Mouse (Mus musculus): Measurements from ENCODE around the gene Trarg1. TPM values are rescaled to one million over a fixed set of nuclear protein-coding genes. Genes with fewer than 3 reads are reported as not detected.
A peak's percentile ranks its signal among the peaks of the same experiment; 100 is the strongest.

Trarg1 gene
- polyA plus RNA-seq, 1 experiment from 2014 or later = 0.08 TPM

DNA sequence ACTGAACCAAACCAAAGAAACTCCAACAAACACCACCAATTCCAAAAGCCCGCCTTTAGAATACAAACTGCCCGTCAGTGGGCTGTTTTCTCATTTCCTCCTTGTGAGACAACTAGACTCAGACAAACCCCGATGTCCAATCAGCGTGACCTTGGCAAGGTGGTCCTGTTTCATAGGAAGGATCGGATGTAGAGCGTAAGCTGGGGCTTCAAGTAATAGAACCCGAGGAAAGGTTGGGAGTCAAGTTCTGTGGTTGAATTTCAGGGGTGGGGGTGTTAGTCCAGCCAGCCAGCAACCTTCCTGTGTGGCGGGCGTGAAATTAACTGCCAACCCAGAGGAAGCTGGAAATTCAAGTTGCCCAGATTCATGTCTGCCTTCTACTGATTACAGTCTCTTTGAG is 34.6 kb upstream of the Trarg1 start:
- TF ChIP-seq EP300 (IDR thresholded peaks at IDR 0.05; ENCODE audit: low read depth) (no peak), CTCF (IDR thresholded peaks at IDR 0.05; ENCODE audit: low read depth) (no peak)
- H3K9me3 ChIP-seq (ENCODE audit: low read length) = no peaks in the 10 kb centered on the region
- H3K27ac ChIP-seq (ENCODE audit: low read depth) = no peak overlapping the region
- no peaks in the 10 kb centered on the region for H3K4me1 ChIP-seq (ENCODE audit: insufficient read depth)
- no peak overlapping the region for H3K4me2 ChIP-seq (ENCODE audit: low read depth, low read length)
- H3K4me3 ChIP-seq (ENCODE audit: low read depth, low read length) = no peak overlapping the region
- WGBS (ENCODE audit: insufficient replicate concordance) = 29% methylated on average over 9 of the region's 9 CpGs
- peaks cover 23% of the 10 kb centered on the region for H3K27me3 ChIP-seq (ENCODE audit: insufficient read depth, low read length)
- ATAC-seq = no peak
- no peak overlapping the region for H3K9ac ChIP-seq (replicated peaks)
- DNase-seq = no peak
- no peaks in the 10 kb centered on the region for H3K36me3 ChIP-seq (replicated peaks; ENCODE audit: insufficient read depth, low read length)

DNA sequence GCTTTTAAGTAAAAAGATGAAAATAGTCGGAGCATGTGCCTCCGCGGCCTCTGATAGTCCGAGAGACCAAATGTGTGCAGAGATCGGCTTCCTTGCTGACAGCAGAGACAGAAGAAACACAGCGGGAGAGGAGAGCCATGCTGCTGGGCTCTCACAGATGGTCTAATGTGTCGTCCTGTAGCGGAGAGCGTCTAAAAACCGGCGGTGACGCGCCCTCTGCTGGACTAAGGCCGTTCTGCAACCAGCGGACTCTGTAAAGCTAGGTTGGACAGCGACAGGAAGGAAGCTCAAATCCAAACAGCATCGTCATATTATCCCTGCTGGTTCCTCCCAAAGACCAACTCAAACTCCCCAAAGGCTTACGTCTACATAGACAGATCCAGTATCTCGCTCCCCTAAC is 33.7 kb upstream of the Trarg1 start:
- peak; percentile 87 for DNase-seq
- Histone ChIP-seq H3K9me3 (ENCODE audit: low read length) (no peaks in the 10 kb centered on the region), H3K27me3 (ENCODE audit: insufficient read depth, low read length) (peaks cover 23% of the 10 kb centered on the region), H3K4me1 (ENCODE audit: insufficient read depth) (no peaks in the 10 kb centered on the region), H3K4me2 (ENCODE audit: low read depth, low read length) (peak overlapping the region; percentile 48), H3K4me3 (ENCODE audit: low read depth, low read length) (0 out of 2 replicates have a peak overlapping the region, but pooled peaks have one; percentile 5), H3K27ac (ENCODE audit: low read depth) (no peak overlapping the region), H3K9ac (replicated peaks) (no peak overlapping the region), H3K36me3 (replicated peaks; ENCODE audit: insufficient read depth, low read length) (no peaks in the 10 kb centered on the region)
- TF ChIP-seq CTCF (IDR thresholded peaks at IDR 0.05; ENCODE audit: low read depth) = peak; percentile 96
- no peak for TF ChIP-seq EP300 (IDR thresholded peaks at IDR 0.05; ENCODE audit: low read depth)
- no peak for ATAC-seq
- under 1% methylated on average over 19 of the region's 19 CpGs for WGBS (ENCODE audit: insufficient replicate concordance)

DNA sequence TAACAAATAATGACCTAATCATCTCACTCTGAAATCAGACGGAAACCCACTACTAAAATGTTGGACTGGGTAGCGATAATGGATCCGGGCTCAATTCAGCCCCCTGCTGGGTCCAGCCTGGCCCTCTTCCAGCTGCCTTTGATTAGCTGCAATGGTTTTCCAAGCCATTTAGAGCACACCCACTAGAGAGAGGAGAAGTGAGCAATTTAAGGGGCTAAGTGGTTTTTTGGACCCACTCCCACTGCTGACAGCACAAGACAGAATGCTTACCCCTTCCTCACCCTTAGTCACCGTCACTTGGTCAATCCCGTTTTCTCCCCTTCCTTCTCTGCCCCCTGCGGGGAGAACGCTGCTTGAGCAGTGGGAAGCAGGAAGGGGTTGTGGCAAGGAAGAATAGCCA is 32.5 kb upstream of the Trarg1 start:
- Histone ChIP-seq H3K4me1 (ENCODE audit: insufficient read depth) (no peaks in the 10 kb centered on the region), H3K9ac (replicated peaks) (no peak overlapping the region), H3K4me3 (ENCODE audit: low read depth, low read length) (no peak overlapping the region), H3K36me3 (replicated peaks; ENCODE audit: insufficient read depth, low read length) (no peaks in the 10 kb centered on the region), H3K27me3 (ENCODE audit: insufficient read depth, low read length) (peaks cover 23% of the 10 kb centered on the region), H3K9me3 (ENCODE audit: low read length) (no peaks in the 10 kb centered on the region), H3K27ac (ENCODE audit: low read depth) (no peak overlapping the region), H3K4me2 (ENCODE audit: low read depth, low read length) (no peak overlapping the region)
- no peak for TF ChIP-seq EP300 (IDR thresholded peaks at IDR 0.05; ENCODE audit: low read depth)
- TF ChIP-seq CTCF (IDR thresholded peaks at IDR 0.05; ENCODE audit: low read depth) = no peak
- no peak for ATAC-seq
- WGBS (ENCODE audit: insufficient replicate concordance) = 17% methylated on average over 7 of the region's 7 CpGs
- DNase-seq = no peak

DNA sequence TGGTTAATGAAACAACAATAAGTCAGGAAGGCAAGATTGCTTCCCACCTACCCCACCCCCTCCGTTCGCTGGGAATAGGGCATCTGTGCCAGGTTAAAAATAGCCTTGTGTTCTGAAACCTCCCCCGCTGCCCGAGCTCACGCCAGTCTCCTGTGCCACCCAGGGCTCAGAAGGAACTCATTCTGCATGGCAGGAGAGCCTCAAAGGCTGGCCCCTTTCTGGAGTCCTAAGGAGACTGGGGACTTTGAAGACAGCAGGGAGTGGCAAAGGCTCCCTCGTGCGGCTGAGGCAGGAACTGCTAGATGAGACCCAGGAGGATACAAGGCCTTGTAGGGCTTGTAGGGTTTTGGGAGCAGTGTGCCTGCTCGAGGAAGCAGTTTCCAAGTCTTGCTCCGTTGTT is 32.1 kb upstream of the Trarg1 start:
- DNase-seq (peak; percentile 81), ATAC-seq (no peak)
- no peaks in the 10 kb centered on the region for H3K9me3 ChIP-seq (ENCODE audit: low read length)
- TF ChIP-seq CTCF (IDR thresholded peaks at IDR 0.05; ENCODE audit: low read depth) (peak; percentile 84), EP300 (IDR thresholded peaks at IDR 0.05; ENCODE audit: low read depth) (no peak)
- peaks cover 23% of the 10 kb centered on the region for H3K27me3 ChIP-seq (ENCODE audit: insufficient read depth, low read length)
- H3K4me1 ChIP-seq (ENCODE audit: insufficient read depth) = no peaks in the 10 kb centered on the region
- WGBS (ENCODE audit: insufficient replicate concordance) = 3% methylated on average over 9 of the region's 9 CpGs
- H3K36me3 ChIP-seq (replicated peaks; ENCODE audit: insufficient read depth, low read length) = no peaks in the 10 kb centered on the region
- H3K4me3 ChIP-seq (ENCODE audit: low read depth, low read length) = no peak overlapping the region
- H3K4me2 ChIP-seq (ENCODE audit: low read depth, low read length) = no peak overlapping the region
- no peak overlapping the region for H3K9ac ChIP-seq (replicated peaks)
- no peak overlapping the region for H3K27ac ChIP-seq (ENCODE audit: low read depth)

DNA sequence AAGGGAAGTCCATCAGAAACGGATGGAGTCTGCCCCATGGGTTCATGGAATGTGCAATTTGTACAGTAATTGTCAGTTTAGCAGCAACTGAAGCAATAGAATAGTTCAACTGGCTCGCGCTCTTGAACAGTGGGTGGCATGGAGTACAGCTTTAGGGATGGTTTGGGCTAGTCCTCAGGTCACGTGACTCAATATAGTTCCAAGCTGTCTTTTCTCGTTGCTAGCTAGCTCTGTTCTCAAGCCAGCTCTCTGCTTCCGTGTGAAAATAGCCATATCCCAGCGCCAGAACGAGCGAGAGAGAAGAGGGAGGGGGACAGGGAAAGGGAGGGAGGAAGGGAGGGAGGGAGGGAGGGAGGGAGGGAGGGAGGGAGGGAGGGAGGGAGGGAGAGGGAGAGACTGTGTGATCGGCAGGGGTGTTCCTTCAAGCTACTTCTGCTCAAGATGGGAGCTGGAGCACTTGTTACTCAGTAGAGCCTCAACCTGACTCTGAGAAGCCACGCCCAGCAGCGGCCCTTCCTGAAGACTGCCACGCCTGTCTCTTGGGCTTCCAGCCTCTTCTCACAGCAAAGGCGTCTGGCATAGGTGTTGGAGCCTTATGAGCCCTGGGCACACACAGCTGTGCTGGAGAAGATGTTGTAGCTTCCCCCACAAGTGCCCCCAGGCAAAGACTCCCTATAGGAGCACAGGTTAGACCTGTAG is 28.6 kb upstream of the Trarg1 start:
- DNase-seq = no peak
- TF ChIP-seq EP300 (IDR thresholded peaks at IDR 0.05; ENCODE audit: low read depth) (no peak), CTCF (IDR thresholded peaks at IDR 0.05; ENCODE audit: low read depth) (no peak)
- H3K4me3 ChIP-seq (ENCODE audit: low read depth, low read length) = no peak overlapping the region
- H3K27me3 ChIP-seq (ENCODE audit: insufficient read depth, low read length) = peaks cover 13% of the 10 kb centered on the region
- no peak for ATAC-seq
- H3K4me1 ChIP-seq (ENCODE audit: insufficient read depth) = no peaks in the 10 kb centered on the region
- no peak overlapping the region for H3K27ac ChIP-seq (ENCODE audit: low read depth)
- H3K4me2 ChIP-seq (ENCODE audit: low read depth, low read length) = no peak overlapping the region
- H3K36me3 ChIP-seq (replicated peaks; ENCODE audit: insufficient read depth, low read length) = no peaks in the 10 kb centered on the region
- WGBS (ENCODE audit: insufficient replicate concordance) = 59% methylated on average over 12 of the region's 14 CpGs
- H3K9me3 ChIP-seq (ENCODE audit: low read length) = no peaks in the 10 kb centered on the region
- no peak overlapping the region for H3K9ac ChIP-seq (replicated peaks)

DNA sequence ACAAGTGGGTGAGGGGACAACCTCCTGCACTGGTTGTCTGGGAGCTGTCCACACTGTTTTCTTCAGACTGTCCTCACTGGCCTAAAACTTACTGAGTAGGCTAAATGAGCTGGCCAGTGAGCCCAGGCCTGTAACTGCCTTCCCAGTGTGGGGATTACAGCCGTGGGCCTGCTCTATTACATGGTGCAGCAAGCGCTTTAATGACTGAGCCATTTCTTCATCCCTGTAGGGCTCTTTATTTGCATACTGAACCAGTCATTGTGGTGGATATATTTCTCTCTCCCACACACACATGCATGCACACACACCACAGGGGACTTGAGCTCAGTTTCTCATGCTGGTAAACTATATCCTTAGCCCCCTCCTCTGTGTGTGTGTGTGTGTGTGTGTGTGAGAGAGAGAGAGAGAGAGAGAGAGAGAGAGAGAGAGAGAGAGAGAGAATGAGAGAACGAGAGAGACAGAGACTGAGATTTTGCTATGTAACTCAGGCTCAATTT is 26.7 kb upstream of the Trarg1 start:
- ATAC-seq (no peak), DNase-seq (no peak)
- H3K4me2 ChIP-seq (ENCODE audit: low read depth, low read length) = no peak overlapping the region
- H3K27me3 ChIP-seq (ENCODE audit: insufficient read depth, low read length) = no peaks in the 10 kb centered on the region
- no peaks in the 10 kb centered on the region for H3K36me3 ChIP-seq (replicated peaks; ENCODE audit: insufficient read depth, low read length)
- no peak overlapping the region for H3K27ac ChIP-seq (ENCODE audit: low read depth)
- TF ChIP-seq EP300 (IDR thresholded peaks at IDR 0.05; ENCODE audit: low read depth) (no peak), CTCF (IDR thresholded peaks at IDR 0.05; ENCODE audit: low read depth) (no peak)
- no peak overlapping the region for H3K4me3 ChIP-seq (ENCODE audit: low read depth, low read length)
- H3K9me3 ChIP-seq (ENCODE audit: low read length) = no peaks in the 10 kb centered on the region
- H3K4me1 ChIP-seq (ENCODE audit: insufficient read depth) = no peaks in the 10 kb centered on the region
- no peak overlapping the region for H3K9ac ChIP-seq (replicated peaks)
- WGBS (ENCODE audit: insufficient replicate concordance) = 64% methylated on average over 3 of the region's 3 CpGs
